Mouse (Mus musculus) A20 (cell line): ENCODE measurements around the gene Ntn1.
A peak's percentile ranks its signal among the peaks of the same experiment; 100 is the strongest.

ENCODE experiments used
- DNase-seq: peaks from one replicate; pipeline ENCODE4 v3.0.0-alpha.2; 2011; ENCODE audit warnings: low read depth, low spot score

Gene Ntn1

GRCm38 (mm10) chr11:68400727-68401219, at the start of gene Ntn1:
Ntn1 (minus strand) TSS chr11:68400823.
- DNase-seq, result no peak

GRCm38 (mm10) chr11:68448356-68448755, 47.7 kb upstream of the Ntn1 start:
- DNase-seq, result no peak

- DNase-seq, result no peak
Observed at GRCm38 (mm10) chr11:68447242-68447641, 46.6 kb upstream of the Ntn1 start.

GRCm38 (mm10) chr11:68446547-68446946, 45.9 kb upstream of the Ntn1 start:
- no peak for DNase-seq

- no peak for DNase-seq
Observed at GRCm38 (mm10) chr11:68445901-68446300, 45.3 kb upstream of the Ntn1 start.

GRCm38 (mm10) chr11:68442983-68443638, 42.5 kb upstream of the Ntn1 start:
- no peak for DNase-seq

GRCm38 (mm10) chr11:68442346-68442745, 41.7 kb upstream of the Ntn1 start:
- DNase-seq, result no peak

- no peak for DNase-seq
Observed at GRCm38 (mm10) chr11:68440965-68441364, 40.3 kb upstream of the Ntn1 start.

GRCm38 (mm10) chr11:68440100-68440499, 39.5 kb upstream of the Ntn1 start:
- no peak for DNase-seq

- no peak for DNase-seq
Observed at GRCm38 (mm10) chr11:68436376-68436775, 35.8 kb upstream of the Ntn1 start.

- no peak for DNase-seq
Observed at GRCm38 (mm10) chr11:68435601-68436000, 35.0 kb upstream of the Ntn1 start.

- DNase-seq, result no peak
Observed at GRCm38 (mm10) chr11:68434697-68435096, 34.1 kb upstream of the Ntn1 start.

- DNase-seq, result no peak
Observed at GRCm38 (mm10) chr11:68433534-68433933, 32.9 kb upstream of the Ntn1 start.

GRCm38 (mm10) chr11:68432361-68433021, 31.9 kb upstream of the Ntn1 start:
- DNase-seq, result no peak

GRCm38 (mm10) chr11:68431699-68432360, 31.2 kb upstream of the Ntn1 start, which contains the start of gene Pik3r5:
Pik3r5 (plus strand) TSS chr11:68432121.
- peak; percentile 90 for DNase-seq

- peak; percentile 79 for DNase-seq
Observed at GRCm38 (mm10) chr11:68430662-68431061, 30.0 kb upstream of the Ntn1 start.

- no peak for DNase-seq
Observed at GRCm38 (mm10) chr11:68427083-68427570, 26.5 kb upstream of the Ntn1 start.

GRCm38 (mm10) chr11:68425492-68426315, 25.1 kb upstream of the Ntn1 start:
- DNase-seq, result no peak

GRCm38 (mm10) chr11:68417831-68418230, 17.2 kb upstream of the Ntn1 start:
- DNase-seq, result peak; percentile 55

GRCm38 (mm10) chr11:68417001-68417400, 16.4 kb upstream of the Ntn1 start:
- DNase-seq, result no peak

GRCm38 (mm10) chr11:68408127-68408526, 7.5 kb upstream of the Ntn1 start:
- DNase-seq, result peak; percentile 59
